Mouse (Mus musculus): ENCODE results near the gene Gen1.

DNA sequence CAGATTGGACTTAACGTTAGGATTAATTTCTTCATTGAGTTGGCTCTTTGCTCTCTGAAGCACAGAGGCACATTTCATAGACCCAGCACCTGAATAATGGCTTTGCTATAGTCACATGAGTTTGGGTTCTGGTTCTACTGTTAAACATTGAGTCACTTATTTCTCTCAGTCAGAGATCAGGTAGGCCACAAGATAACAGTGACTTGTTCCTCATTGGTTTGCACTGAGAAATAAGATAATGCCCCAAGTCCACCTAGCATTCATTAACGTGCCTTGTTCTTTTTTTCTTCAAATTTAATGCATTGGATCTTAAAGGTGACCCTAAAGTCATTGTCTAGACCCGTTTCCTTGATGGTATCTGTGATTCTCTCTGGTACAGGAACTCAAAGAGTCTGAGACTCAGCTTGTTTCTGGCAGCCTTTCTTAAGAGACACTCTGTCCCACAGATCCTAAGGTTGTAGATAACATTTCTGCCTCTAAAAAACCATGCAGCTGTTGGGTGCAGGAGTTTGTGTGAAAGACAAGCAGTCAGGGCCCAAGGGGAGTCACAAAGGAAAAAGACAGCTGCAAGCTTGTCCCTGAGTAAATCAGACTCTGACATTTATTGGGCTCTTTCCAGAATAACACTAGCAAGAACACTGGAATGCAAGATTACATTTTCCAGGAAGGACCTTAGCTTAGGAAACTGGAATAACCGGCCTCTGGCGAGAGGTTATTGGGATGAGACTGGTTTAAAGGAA lies 38.9 kb downstream of the Gen1 start:
- TF ChIP-seq CTCF (IDR thresholded peaks at IDR 0.05; ENCODE audit: insufficient read depth, low read depth, low read length): no peak
- TF ChIP-seq POLR2A (IDR thresholded peaks at IDR 0.05; ENCODE audit: insufficient read depth, low read depth, low read length): no peak

All from olfactory bulb, adult 2 months (tissue).